Mouse (Mus musculus) midbrain, postnatal 0 days (tissue): ENCODE measurements around the gene Atp8b5. TPM values are rescaled to one million over a fixed set of nuclear protein-coding genes. Genes with fewer than 3 reads are reported as not detected.
A peak's percentile ranks its signal among the peaks of the same experiment; 100 is the strongest.

Experiments
- ATAC-seq: fragments of 200-750 bp; cut with Nextera tagmentation; 2 replicates; pipeline ENCODE4 v1.8.0; 2017; ENCODE audit warnings: moderate number of reproducible peaks, mild to moderate bottlenecking, moderate TSS enrichment, moderate library complexity; ENCODE audit not compliant: low FRiP score
- DNase-seq: peaks from one replicate; pipeline ENCODE4 v3.0.0-alpha.2; 2015; ENCODE audit warnings: low spot score
- H3K27ac ChIP-seq: fragments of 300-500 bp; sonication (generic); 2 replicates; pipeline ENCODE4 v1.5.1; 2014; ENCODE audit warnings: low read depth, mild to moderate bottlenecking, low read length, mixed read lengths
- H3K27me3 ChIP-seq: fragments of 300-500 bp; sonication (generic); 2 replicates; pipeline ENCODE4 v1.6.1; 2014; ENCODE audit warnings: low read length, control low read depth, mixed read lengths; ENCODE audit not compliant: insufficient read depth
- H3K36me3 ChIP-seq: fragments of 300-500 bp; sonication (generic); 2 replicates; pipeline ENCODE4 v1.6.1; 2014; ENCODE audit warnings: low read length, control low read depth, mixed read lengths; ENCODE audit not compliant: insufficient read depth
- H3K4me1 ChIP-seq: fragments of 300-500 bp; sonication (generic); 2 replicates; pipeline ENCODE4 v1.6.1; 2014; ENCODE audit warnings: mild to moderate bottlenecking, control low read depth, antibody characterized with exemption, low read length, mixed read lengths; ENCODE audit not compliant: insufficient read depth
- H3K4me2 ChIP-seq: fragments of 300-500 bp; sonication (generic); 2 replicates; pipeline ENCODE4 v1.6.1; 2014; ENCODE audit warnings: low read depth, mild to moderate bottlenecking, low read length, mixed read lengths; ENCODE audit not compliant: poor library complexity, severe bottlenecking
- H3K4me3 ChIP-seq: fragments of 300-500 bp; sonication (generic); 2 replicates; pipeline ENCODE4 v1.5.1; 2014; ENCODE audit warnings: low read depth, mild to moderate bottlenecking, low read length, moderate library complexity
- H3K9ac ChIP-seq: fragments of 300-500 bp; sonication (generic); replicated peaks from 2 replicates; pipeline ENCODE4 v1.6.1; 2014; ENCODE audit warnings: mild to moderate bottlenecking, low read length, moderate library complexity, mixed read lengths; ENCODE audit not compliant: poor library complexity, severe bottlenecking
- H3K9me3 ChIP-seq: fragments of 300-500 bp; sonication (generic); 2 replicates; pipeline ENCODE4 v1.6.1; 2016; ENCODE audit warnings: low read length, control low read depth
- CTCF ChIP-seq: IDR thresholded peaks from 2 replicates; pipeline ENCODE4 v1.5.1; 2016; ENCODE audit warnings: antibody characterized with exemption, mild to moderate bottlenecking
- WGBS: fragments of 180-500 bp; shearing (Covaris S2); extraction: QIAGEN DNeasy Blood & Tissue Kit; methylation state at CpG from one replicate; pipeline ENCODE4 v1.1.7; 2014; 5-methylcytosine and 5-hydroxymethylcytosine counted together
- polyA plus RNA-seq: library from polyadenylated mRNA; unstranded; fragments of >200 nt; fragmentation: Nextera tagmentation; extraction: Ambion mirVana; gene quantifications from 2 replicates; pipeline ENCODE4 v1.2.1, GENCODE M21; 2015
- total RNA-seq: library from RNA; depleted of rRNA; stranded (reverse); fragments of >200 nt; gene quantifications from 2 replicates; pipeline ENCODE4 v1.2.3, GENCODE M21; 2014

Gene Atp8b5
- total and polyA plus RNA-seq, 2 experiments from 2014 or later, result 0.44 to 0.54 TPM

DNA sequence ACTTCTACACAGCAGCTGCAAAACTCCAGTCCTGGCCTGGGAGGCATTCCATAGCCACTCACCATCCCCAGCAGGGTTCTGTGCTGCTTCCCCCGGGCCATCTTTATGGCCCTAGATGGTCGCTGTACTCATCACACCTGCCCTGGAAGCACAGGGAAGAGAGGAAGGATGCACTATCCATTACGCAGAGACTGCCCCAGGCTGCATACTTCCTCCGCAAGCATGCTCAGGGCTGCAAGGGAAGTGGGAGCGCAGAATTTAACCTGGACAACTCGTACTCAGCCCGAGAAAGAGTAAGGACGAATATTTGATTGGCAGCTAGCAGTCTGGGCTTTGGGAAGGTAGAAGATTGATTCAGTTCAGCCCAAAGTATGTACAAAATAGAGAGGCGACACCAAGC, 128.9 kb downstream of the Atp8b5 start:
- DNase-seq, result no peak
- Histone ChIP-seq H3K9ac (no peak overlapping the region), H3K4me2 (no peak overlapping the region), H3K4me3 (no peak overlapping the region), H3K27ac (no peak overlapping the region), H3K4me1 (peaks cover 11% of the 10 kb centered on the region; the same call in 1 of the 2 replicates), H3K9me3 (no peaks in the 10 kb centered on the region), H3K36me3 (peaks cover 4% of the 10 kb centered on the region; the same call in 1 of the 2 replicates), H3K27me3 (no peaks in the 10 kb centered on the region)
- 74% methylated on average over 9 of the region's 9 CpGs for WGBS
- no peak for ATAC-seq
- no peak for TF ChIP-seq CTCF

DNA sequence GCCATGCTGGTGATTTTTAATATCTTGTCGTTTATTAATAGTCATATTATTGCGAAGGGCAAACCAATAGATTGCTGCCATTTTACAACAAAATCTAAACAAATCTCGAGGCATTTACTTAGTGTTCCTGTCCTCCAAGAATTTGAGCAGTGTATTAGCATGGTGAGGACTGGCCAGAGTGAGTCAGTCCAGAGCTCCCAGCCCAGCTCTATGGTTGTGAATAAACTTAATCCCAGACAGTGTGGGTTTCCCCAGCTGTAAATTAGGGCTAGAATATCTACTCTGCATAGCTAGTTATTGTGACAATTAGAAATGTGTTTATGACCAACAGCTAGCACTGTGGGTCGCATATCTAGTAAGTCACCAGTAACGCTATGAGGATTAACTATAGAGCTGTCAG, 129.4 kb downstream of the Atp8b5 start:
- no peaks in the 10 kb centered on the region for H3K27me3 ChIP-seq
- peaks cover 14% of the 10 kb centered on the region; the same call in 1 of the 2 replicates for H3K4me1 ChIP-seq
- peaks cover 4% of the 10 kb centered on the region; the same call in 1 of the 2 replicates for H3K36me3 ChIP-seq
- DNase-seq, result no peak
- WGBS, result 84% methylated on average over 5 of the region's 5 CpGs
- H3K9me3 ChIP-seq, result no peaks in the 10 kb centered on the region
- no peak overlapping the region for H3K4me2 ChIP-seq
- H3K9ac ChIP-seq, result no peak overlapping the region
- no peak for ATAC-seq
- H3K4me3 ChIP-seq, result no peak overlapping the region
- TF ChIP-seq CTCF, result no peak
- no peak overlapping the region for H3K27ac ChIP-seq

DNA sequence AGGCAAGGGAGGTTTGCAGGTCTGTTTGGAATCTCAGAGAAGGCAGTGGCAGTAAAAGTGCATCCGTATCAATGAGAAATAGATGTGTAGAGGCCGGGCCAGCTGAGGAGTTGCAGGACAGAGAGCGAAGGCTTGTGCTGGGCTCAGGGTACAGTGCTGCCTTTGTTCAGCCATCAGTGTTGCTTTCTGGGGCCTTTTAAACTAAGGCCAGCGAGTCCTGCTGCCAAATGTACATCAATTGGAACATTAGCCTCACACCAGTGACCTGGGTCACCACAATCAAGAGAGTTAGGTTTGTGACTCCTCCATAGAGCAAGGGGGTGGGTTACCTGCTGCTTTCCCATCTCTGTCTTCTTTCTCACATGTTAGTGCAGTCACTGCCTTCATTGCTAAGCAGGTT, 131.1 kb downstream of the Atp8b5 start:
- Histone ChIP-seq H3K27ac (0 out of 2 replicates have a peak overlapping the region, but pooled peaks have one; percentile 13), H3K27me3 (no peaks in the 10 kb centered on the region), H3K4me1 (peaks cover 15% of the 10 kb centered on the region; the same call in 1 of the 2 replicates), H3K4me3 (no peak overlapping the region), H3K9ac (no peak overlapping the region), H3K36me3 (peaks cover 8% of the 10 kb centered on the region; the same call in 1 of the 2 replicates), H3K9me3 (no peaks in the 10 kb centered on the region), H3K4me2 (no peak overlapping the region)
- ATAC-seq (no peak), DNase-seq (peak; percentile 40)
- whole genome bisulfite sequencing, result 63% methylated on average over 4 of the region's 4 CpGs
- TF ChIP-seq CTCF, result no peak

DNA sequence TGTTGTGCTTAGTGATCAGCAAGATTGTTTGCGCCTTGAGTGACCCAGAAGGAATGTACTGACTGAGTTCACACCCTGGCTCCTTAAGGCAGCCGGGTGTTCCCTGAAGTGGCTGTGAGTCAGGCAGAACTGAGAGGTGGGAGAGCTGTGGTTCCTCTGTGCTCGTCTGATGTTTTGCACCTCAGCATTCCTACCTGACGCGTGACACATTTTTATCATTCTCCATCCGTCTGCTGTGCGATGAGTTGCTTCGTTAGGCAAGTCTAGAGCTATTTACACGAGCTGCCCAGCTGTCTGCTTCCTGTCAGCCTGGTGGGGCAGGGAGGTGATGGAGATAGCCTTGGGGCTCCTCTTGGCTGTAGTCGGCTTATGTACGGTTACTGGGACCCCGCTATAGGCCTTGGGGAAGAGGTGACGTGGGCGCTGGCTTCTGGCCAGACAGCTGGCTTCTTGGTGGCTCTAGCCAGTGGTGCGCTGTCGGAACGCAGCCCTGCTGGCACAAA, 131.9 kb downstream of the Atp8b5 start:
- peak overlapping the region; percentile 13; the same call in 1 of the 2 replicates for H3K27ac ChIP-seq
- H3K36me3 ChIP-seq, result peaks cover 8% of the 10 kb centered on the region; the same call in 1 of the 2 replicates
- DNase-seq (peak; percentile 72), ATAC-seq (peak; percentile 53; the same call in 1 of the 2 replicates)
- no peaks in the 10 kb centered on the region for H3K9me3 ChIP-seq
- WGBS, result 45% methylated on average over 17 of the region's 17 CpGs
- peaks cover 15% of the 10 kb centered on the region; the same call in 1 of the 2 replicates for H3K4me1 ChIP-seq
- no peak for TF ChIP-seq CTCF
- peak overlapping the region; percentile 24 for H3K4me2 ChIP-seq
- no peak overlapping the region for H3K4me3 ChIP-seq
- no peaks in the 10 kb centered on the region for H3K27me3 ChIP-seq
- no peak overlapping the region for H3K9ac ChIP-seq

DNA sequence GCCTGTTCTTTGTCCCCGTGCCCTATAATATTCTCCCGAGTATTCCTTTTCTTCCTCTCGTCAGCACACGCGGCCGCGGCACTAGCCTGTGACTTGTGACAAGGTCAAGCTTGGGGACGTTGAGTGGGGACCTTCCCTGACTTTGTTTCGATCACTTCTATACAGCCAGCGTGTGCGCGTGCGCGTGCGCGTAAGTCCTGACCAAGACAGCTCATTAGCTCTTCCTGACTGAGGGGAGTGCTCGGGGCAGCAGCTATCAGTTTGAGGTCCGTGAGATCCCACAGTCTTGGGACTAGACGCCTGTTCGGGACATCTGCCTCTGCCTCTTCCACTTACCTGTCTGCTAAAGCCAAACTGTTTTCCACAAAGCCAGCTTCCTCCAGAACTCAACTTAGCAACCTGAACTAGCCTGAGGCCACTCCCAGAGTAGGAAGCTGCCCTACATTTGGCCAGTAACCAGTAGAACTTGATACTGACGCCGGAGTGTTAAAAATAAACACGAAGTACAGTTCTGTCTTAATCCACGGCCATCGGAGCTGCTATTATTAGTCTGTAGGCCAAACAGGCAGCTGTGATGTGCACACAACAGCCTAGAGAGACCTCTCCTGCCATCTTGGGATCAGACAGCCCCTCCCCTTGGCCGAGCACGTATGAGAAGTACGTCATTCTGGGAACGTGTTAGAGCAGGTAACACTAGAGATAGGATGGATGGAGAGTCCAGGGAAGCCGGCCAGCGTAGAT, 132.6 kb downstream of the Atp8b5 start:
- no peak overlapping the region for H3K9ac ChIP-seq
- WGBS, result 74% methylated on average over 31 of the region's 31 CpGs
- TF ChIP-seq CTCF, result no peak
- H3K36me3 ChIP-seq, result peaks cover 8% of the 10 kb centered on the region; the same call in 1 of the 2 replicates
- DNase-seq (no peak), ATAC-seq (no peak; the same call in 1 of the 2 replicates)
- peaks cover 15% of the 10 kb centered on the region; the same call in 1 of the 2 replicates for H3K4me1 ChIP-seq
- H3K9me3 ChIP-seq, result no peaks in the 10 kb centered on the region
- no peak overlapping the region for H3K4me3 ChIP-seq
- no peaks in the 10 kb centered on the region for H3K27me3 ChIP-seq
- H3K4me2 ChIP-seq, result peak overlapping the region; percentile 24
- peak overlapping the region; percentile 13; the same call in 1 of the 2 replicates for H3K27ac ChIP-seq

DNA sequence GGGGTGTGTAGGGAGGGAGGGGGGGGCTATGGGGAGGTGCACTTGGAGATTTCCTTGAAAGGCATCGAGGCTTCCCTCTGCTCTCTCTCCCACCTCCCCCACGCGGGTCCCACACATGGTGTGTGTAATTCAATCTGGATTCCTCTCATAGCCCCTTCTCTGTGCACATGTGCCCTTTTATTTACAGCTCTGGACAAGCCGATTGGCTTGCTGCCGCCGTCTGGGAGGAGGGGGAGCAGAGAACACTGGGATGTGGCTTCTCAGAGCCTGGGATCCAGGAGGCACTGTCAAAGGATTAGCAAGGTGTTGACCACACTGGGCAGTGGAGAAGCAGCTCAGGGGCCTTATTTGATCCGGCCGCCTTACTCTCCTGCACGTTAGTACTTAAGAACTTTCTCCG, 134.0 kb downstream of the Atp8b5 start:
- no peak for TF ChIP-seq CTCF
- 14% methylated on average over 10 of the region's 10 CpGs for WGBS
- ATAC-seq (no peak), DNase-seq (no peak)
- H3K4me2 ChIP-seq, result no peak overlapping the region
- H3K36me3 ChIP-seq, result 0 out of 2 replicates have a peak, but pooled peaks cover 7% of the 10 kb centered on the region
- H3K4me3 ChIP-seq, result no peak overlapping the region
- no peak overlapping the region for H3K27ac ChIP-seq
- no peaks in the 10 kb centered on the region for H3K9me3 ChIP-seq
- H3K9ac ChIP-seq, result peak overlapping the region; percentile 33; the same call in 1 of the 2 replicates
- peaks cover 19% of the 10 kb centered on the region; the same call in 1 of the 2 replicates for H3K4me1 ChIP-seq
- H3K27me3 ChIP-seq, result no peaks in the 10 kb centered on the region
